Mouse (Mus musculus) testis, adult 2 months (tissue): ENCODE data around the gene Nek10. TPM values are rescaled to one million over a fixed set of nuclear protein-coding genes. Genes with fewer than 3 reads are reported as not detected.

Experiments
- H3K27ac ChIP-seq: fragments of 200-500 bp; 2 replicates; pipeline ENCODE4 v1.5.1; 2012; ENCODE audit warnings: low read depth, low read length; ENCODE audit not compliant: control insufficient read depth, insufficient read depth
- H3K27me3 ChIP-seq: fragments of 200-500 bp; 2 replicates; pipeline ENCODE4 v1.6.1; 2012; ENCODE audit warnings: mild to moderate bottlenecking, low read length, moderate library complexity; ENCODE audit not compliant: control insufficient read depth, insufficient read depth
- H3K36me3 ChIP-seq: fragments of 200-500 bp; 2 replicates; pipeline ENCODE4 v1.6.1; 2012; ENCODE audit warnings: mild to moderate bottlenecking, low read length; ENCODE audit not compliant: control insufficient read depth, insufficient read depth
- H3K4me1 ChIP-seq: fragments of 200-500 bp; 2 replicates; pipeline ENCODE4 v1.6.1; 2012; ENCODE audit warnings: low read length; ENCODE audit not compliant: control insufficient read depth, insufficient read depth
- H3K4me3 ChIP-seq: fragments of 200-500 bp; 2 replicates; pipeline ENCODE4 v1.5.1; 2012; ENCODE audit warnings: low read depth, mild to moderate bottlenecking, low read length, moderate library complexity, mixed read lengths; ENCODE audit not compliant: control insufficient read depth
- CTCF ChIP-seq: fragments of 200-500 bp; IDR thresholded peaks from 2 replicates; pipeline ENCODE4 v1.5.1; 2012; ENCODE audit warnings: low read depth, mild to moderate bottlenecking, inconsistent platforms, low read length, moderate library complexity; ENCODE audit not compliant: control insufficient read depth, insufficient read depth, insufficient replicate concordance
- POLR2A ChIP-seq: fragments of 200-500 bp; IDR thresholded peaks from 2 replicates; pipeline ENCODE4 v1.6.1; 2012; ENCODE audit warnings: low read depth, mild to moderate bottlenecking, inconsistent platforms, low read length, moderate library complexity; ENCODE audit not compliant: control insufficient read depth
- polyA plus RNA-seq: library from polyadenylated mRNA; depleted of rRNA; stranded (reverse); fragments of >200 nt; gene quantifications from 2 replicates; pipeline ENCODE4 v1.2.3, GENCODE M21; 2012

Gene Nek10
- polyA plus RNA-seq, 1 experiment: 1.8 TPM

DNA sequence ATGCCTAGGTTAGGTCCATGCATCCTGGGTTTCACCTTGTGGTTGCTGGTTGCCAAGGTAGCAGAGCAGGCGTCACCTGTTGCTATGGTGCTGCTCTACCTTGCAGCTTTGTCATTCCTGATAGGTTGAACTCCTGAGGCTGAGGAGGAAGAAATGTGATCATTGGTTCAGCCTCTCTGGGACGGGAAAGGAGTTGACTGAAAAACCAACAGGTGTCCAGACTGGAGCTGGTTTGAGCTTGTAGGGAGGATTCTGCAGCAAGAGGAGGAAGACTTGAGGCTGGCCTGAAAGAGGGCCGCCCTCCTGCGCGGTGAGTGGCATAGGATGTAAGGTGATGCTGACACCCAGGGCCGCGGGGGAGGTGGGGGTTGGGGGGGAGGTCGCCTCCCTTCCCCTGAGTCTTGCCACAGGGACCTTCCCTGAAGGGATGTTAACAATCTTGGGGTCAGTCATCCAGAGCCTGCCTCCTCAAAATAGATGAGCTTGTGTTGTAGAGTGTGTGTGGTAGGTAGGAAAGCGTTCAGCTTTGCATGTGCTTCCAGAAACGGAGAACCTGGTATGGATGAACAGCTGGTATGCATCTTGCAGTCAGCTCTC is 804 bp downstream of the Nek10 start:
- TF ChIP-seq CTCF (no peak), POLR2A (peak; percentile 8; the same call in 1 of the 2 replicates)

DNA sequence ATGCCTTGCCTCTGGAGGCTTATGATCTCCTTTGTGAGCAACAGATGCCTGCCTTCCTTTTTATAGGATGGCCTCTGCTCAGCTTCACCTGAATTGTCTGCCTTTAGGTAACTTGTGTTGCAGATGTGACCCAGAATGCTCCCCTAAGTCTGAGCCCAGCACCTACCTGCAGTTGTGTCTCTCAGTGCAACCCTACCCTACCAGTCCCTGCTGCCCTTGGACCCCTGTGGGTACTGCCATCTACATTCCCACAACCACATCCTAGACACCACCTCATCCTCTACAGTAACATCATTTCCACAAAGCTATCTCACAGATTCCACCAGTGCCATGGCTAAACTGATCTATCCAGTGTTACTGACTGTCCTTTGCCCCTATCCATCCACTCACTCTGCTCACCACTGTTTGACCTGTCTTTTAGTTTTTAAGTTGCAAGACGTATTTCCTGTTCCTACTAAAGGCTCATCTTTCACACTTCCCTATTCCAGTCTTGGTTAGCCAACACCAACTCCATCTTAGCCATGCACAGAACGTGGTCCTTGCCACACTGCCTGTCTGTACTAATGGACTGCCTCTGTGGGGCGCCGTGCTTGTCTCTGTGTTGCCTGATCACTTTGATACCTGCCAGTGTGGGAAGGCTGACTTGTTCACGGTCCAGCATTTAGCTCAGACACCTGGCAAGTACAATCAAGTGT is 1.4 kb downstream of the Nek10 start:
- no peak overlapping the region for H3K27ac ChIP-seq
- H3K27me3 ChIP-seq: no peaks in the 10 kb centered on the region
- no peaks in the 10 kb centered on the region for H3K36me3 ChIP-seq
- H3K4me1 ChIP-seq: no peaks in the 10 kb centered on the region; the same call in 1 of the 2 replicates
- no peak for TF ChIP-seq CTCF
- no peak for TF ChIP-seq POLR2A
- H3K4me3 ChIP-seq: peak overlapping the region; percentile 83

More for the DNA sequence above, 804 bp downstream of the Nek10 start:
- H3K4me1 ChIP-seq: no peaks in the 10 kb centered on the region; the same call in 1 of the 2 replicates
- H3K4me3 ChIP-seq: peak overlapping the region; percentile 83
- no peaks in the 10 kb centered on the region for H3K36me3 ChIP-seq
- H3K27me3 ChIP-seq: no peaks in the 10 kb centered on the region
- H3K27ac ChIP-seq: no peak overlapping the region

DNA sequence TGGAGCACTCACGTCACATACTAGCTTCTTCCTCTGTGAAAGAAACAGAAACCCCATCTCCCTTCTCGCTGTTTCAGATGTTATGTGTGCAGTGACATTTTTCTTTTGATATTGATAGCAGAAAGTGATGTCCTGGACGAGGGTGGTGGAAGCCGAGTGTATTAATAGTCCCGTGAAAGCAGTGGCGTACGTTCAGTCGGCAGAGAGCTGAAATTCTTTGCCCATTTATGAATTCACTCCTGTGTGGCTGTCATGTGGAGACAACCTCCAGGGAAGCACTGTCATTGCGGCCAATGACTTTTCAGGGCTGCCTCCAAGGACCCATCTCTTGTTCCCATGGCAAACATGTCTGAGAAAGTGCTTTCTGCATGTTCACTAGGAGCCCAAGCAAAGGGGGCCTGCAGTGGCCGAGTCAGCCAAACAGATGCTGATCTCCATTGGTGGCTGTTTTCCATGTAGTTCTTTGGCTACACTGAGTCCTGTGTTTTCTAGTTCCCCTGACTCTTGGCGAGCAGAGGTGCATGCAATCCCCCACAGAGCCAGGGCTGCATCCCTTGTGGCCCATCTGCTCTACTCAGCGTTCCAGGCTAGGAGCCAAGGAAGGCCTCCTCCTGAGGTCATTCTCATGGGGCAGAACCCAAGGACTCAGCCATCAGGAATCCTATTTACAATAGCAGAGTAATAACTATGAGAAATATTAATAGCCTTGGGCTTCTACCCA is 29.5 kb downstream of the Nek10 start:
- Histone ChIP-seq H3K36me3 (no peaks in the 10 kb centered on the region), H3K4me3 (no peak overlapping the region), H3K27ac (peak overlapping the region; percentile 64), H3K4me1 (no peaks in the 10 kb centered on the region), H3K27me3 (no peaks in the 10 kb centered on the region)
- TF ChIP-seq CTCF: no peak
- no peak for TF ChIP-seq POLR2A

DNA sequence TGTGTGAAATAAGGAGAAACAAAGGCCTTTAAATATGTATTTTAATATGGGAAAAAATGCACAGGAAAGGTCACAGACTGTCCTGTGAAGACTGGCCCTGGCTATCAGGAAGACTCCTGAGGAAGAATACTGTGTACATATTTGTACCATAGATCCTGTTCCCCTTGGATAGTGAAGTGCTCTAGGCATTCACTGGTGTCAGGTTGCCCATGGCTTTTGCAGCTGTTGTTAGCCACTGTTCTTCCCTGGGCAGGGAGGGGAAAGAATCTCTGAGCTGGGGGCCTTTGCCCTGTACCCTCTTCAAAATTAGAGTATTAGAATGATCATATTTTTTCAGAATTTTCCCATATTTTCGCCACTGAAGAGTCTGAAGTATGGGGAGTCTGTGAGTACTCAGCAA is 30.3 kb downstream of the Nek10 start:
- no peaks in the 10 kb centered on the region for H3K4me1 ChIP-seq
- H3K27me3 ChIP-seq: no peaks in the 10 kb centered on the region
- no peak for TF ChIP-seq POLR2A
- TF ChIP-seq CTCF: no peak
- no peak overlapping the region for H3K4me3 ChIP-seq
- peak overlapping the region; percentile 17; the same call in 1 of the 2 replicates for H3K27ac ChIP-seq
- no peaks in the 10 kb centered on the region for H3K36me3 ChIP-seq

DNA sequence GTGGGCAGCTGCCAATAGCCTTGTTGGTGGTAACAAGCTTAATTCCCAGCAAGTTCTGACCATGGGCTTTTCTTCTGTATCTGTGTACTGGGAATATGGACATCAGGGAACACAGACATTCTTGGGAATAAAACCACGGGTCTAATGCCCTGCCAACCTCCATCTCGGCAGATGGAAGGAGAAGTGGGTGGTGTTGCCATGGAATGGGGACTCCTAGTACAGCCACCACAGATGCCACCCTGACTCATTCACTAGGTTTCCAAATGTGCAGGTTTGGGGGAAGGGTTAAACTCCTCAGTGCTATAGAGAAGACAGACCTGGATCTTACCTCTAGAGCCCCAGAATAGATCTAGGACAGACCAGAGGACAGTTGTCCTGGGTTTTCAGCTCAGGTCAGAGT is 31.1 kb downstream of the Nek10 start:
- no peaks in the 10 kb centered on the region for H3K36me3 ChIP-seq
- no peak overlapping the region for H3K27ac ChIP-seq
- TF ChIP-seq POLR2A (no peak), CTCF (no peak)
- H3K4me1 ChIP-seq: no peaks in the 10 kb centered on the region
- H3K4me3 ChIP-seq: no peak overlapping the region
- no peaks in the 10 kb centered on the region for H3K27me3 ChIP-seq

DNA sequence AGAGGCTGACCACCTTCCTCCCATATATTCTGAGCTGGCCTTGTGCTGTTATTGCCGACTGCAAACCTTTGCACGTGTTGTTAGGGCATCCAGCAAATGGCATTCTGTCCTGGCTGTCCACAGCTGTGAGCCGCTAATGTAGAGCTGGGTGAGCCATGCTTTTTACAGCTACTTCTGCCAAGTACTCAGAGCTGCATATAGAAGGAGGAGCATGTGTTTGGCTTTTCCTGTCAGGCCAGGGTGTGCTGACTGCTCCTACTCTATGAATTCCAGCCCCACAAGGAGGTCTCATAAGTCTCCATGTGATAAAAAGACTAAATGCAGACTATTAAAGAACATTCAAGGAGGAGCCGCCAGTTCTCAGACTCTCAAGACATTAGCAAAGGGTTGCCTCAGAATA is 34.4 kb downstream of the Nek10 start:
- TF ChIP-seq CTCF (no peak), POLR2A (no peak)

DNA sequence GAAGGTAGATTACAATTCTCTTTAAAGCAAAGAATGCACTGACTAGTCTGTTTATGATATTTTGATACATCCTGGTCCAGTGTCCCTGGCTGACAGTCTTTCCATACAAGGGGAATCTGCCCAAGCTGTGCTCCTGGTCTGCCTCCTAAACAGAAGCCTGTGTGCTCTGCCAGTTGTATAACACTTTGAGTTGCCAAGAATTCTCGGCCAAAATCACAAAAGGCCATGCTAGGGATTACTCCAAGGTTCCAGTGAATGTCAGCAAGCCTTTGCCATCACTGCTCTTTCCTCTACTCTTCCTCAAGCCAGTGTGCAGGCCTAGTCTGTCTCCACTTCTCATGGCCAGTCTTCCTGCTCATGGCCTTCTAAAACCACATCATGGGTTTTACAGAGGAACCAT is 34.9 kb downstream of the Nek10 start:
- Histone ChIP-seq H3K27ac (no peak overlapping the region), H3K36me3 (no peaks in the 10 kb centered on the region), H3K4me3 (no peak overlapping the region), H3K27me3 (no peaks in the 10 kb centered on the region), H3K4me1 (no peaks in the 10 kb centered on the region)
- TF ChIP-seq CTCF: no peak
- TF ChIP-seq POLR2A: no peak

More for the DNA sequence above, 34.4 kb downstream of the Nek10 start:
- H3K27ac ChIP-seq: no peak overlapping the region
- H3K4me3 ChIP-seq: no peak overlapping the region
- no peaks in the 10 kb centered on the region for H3K4me1 ChIP-seq
- no peaks in the 10 kb centered on the region for H3K27me3 ChIP-seq
- H3K36me3 ChIP-seq: no peaks in the 10 kb centered on the region
